Mouse (Mus musculus): ENCODE results near the gene Tuba3b. TPM values are rescaled to one million over a fixed set of nuclear protein-coding genes. Genes with fewer than 3 reads are reported as not detected.

Gene Tuba3b
- polyA plus RNA-seq, 1 experiment: not detected

DNA sequence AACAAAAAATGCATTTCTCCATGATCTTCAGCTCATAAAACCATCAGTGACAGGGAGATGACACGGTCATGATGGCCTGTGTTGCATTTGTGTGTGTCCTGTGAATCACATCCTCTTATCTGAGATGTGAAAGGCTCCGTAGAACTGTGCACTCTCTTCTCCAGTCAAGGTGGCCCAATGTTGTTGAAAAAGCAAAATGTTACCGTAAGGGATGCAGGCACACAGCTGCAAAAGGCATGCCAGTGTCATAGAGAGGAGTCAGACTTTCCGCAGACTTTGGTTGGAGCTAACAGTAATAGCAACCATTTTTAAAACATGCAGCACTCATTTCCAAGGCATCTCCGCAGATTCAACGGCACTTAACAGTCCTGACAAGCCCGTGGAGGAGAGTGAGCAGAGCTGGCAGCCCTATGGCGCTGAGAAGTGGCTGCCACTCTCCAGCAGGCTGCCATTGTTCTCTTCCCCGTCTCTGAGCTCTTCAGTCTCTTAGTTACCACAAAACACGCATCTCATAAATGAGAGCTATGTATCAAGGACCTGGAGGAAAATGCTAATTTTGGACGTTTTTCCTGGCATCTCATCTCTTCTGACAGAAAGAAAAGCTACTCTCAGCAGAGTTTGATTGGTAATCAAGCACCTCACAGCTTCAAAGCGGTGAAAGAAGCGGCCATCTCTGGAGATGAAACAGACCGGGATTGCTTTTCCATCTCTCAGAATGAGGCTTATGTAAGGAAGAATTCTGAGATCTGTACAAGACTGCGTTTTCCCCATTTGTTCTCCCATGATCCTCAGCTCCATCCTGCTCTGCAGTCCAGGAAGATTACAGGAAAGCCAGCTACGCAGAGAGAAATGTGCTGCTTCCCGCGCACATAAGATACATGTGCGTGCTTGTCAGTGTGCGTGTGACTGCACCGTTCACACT is 30.2 kb upstream of the Tuba3b start:
- TF ChIP-seq POLR2A (IDR thresholded peaks at IDR 0.05; ENCODE audit: extremely low read depth, insufficient read depth, low read length): no peak
- no peak for TF ChIP-seq CTCF (IDR thresholded peaks at IDR 0.05; ENCODE audit: extremely low read depth, insufficient read depth, low read length)
- no peak overlapping the region for H3K27ac ChIP-seq (ENCODE audit: insufficient read depth, low read length)
- no peaks in the 10 kb centered on the region; the same call in 1 of the 2 replicates for H3K4me1 ChIP-seq (ENCODE audit: control insufficient read depth, insufficient read depth, low read length)
- H3K4me3 ChIP-seq (ENCODE audit: insufficient read depth, low read length): no peak overlapping the region

- TF ChIP-seq CTCF (IDR thresholded peaks at IDR 0.05; ENCODE audit: extremely low read depth, insufficient read depth, low read length): no peak
- TF ChIP-seq POLR2A (IDR thresholded peaks at IDR 0.05; ENCODE audit: extremely low read depth, insufficient read depth, low read length): no peak
- no peak overlapping the region for H3K4me3 ChIP-seq (ENCODE audit: insufficient read depth, low read length)
- no peak overlapping the region for H3K27ac ChIP-seq (ENCODE audit: insufficient read depth, low read length)
- no peaks in the 10 kb centered on the region; the same call in 1 of the 2 replicates for H3K4me1 ChIP-seq (ENCODE audit: control insufficient read depth, insufficient read depth, low read length)
Measured at GRCm38 (mm10) chr6:145590501-145591293, 24.9 kb upstream of the Tuba3b start.

- TF ChIP-seq POLR2A (IDR thresholded peaks at IDR 0.05; ENCODE audit: extremely low read depth, insufficient read depth, low read length): no peak
- TF ChIP-seq CTCF (IDR thresholded peaks at IDR 0.05; ENCODE audit: extremely low read depth, insufficient read depth, low read length): no peak
- Histone ChIP-seq H3K4me3 (ENCODE audit: insufficient read depth, low read length) (no peak overlapping the region), H3K27ac (ENCODE audit: insufficient read depth, low read length) (no peak overlapping the region), H3K4me1 (ENCODE audit: control insufficient read depth, insufficient read depth, low read length) (no peaks in the 10 kb centered on the region; the same call in 1 of the 2 replicates)
Measured at GRCm38 (mm10) chr6:145591578-145591977, 24.0 kb upstream of the Tuba3b start.

DNA sequence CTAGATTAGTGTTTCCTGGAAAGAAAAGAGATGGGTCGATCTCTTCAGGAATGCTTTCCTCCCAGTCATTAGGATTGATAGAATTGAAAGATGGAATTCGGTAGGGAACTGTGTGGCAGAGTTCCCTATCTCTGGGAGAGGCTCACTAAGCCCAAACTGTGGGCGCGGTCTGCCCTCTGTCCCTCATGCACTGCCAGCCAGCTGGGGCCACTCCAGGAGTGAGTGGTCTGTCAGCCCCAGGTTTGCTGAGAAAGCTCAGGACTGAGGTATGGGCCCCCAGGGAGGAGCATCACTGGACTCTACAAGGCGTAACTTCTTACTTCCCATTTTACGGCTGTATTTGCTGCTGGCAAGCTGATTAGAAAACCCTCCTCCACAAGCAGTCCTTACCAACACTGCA is 23.5 kb upstream of the Tuba3b start:
- TF ChIP-seq POLR2A (IDR thresholded peaks at IDR 0.05; ENCODE audit: extremely low read depth, insufficient read depth, low read length) (no peak), CTCF (IDR thresholded peaks at IDR 0.05; ENCODE audit: extremely low read depth, insufficient read depth, low read length) (no peak)
- Histone ChIP-seq H3K27ac (ENCODE audit: insufficient read depth, low read length) (no peak overlapping the region), H3K4me3 (ENCODE audit: insufficient read depth, low read length) (no peak overlapping the region), H3K4me1 (ENCODE audit: control insufficient read depth, insufficient read depth, low read length) (no peaks in the 10 kb centered on the region)

- Histone ChIP-seq H3K27ac (ENCODE audit: insufficient read depth, low read length) (no peak overlapping the region), H3K4me1 (ENCODE audit: control insufficient read depth, insufficient read depth, low read length) (no peaks in the 10 kb centered on the region), H3K4me3 (ENCODE audit: insufficient read depth, low read length) (no peak overlapping the region)
- TF ChIP-seq CTCF (IDR thresholded peaks at IDR 0.05; ENCODE audit: extremely low read depth, insufficient read depth, low read length): no peak
- TF ChIP-seq POLR2A (IDR thresholded peaks at IDR 0.05; ENCODE audit: extremely low read depth, insufficient read depth, low read length): no peak
Measured at GRCm38 (mm10) chr6:145592531-145592998, 23.0 kb upstream of the Tuba3b start.

DNA sequence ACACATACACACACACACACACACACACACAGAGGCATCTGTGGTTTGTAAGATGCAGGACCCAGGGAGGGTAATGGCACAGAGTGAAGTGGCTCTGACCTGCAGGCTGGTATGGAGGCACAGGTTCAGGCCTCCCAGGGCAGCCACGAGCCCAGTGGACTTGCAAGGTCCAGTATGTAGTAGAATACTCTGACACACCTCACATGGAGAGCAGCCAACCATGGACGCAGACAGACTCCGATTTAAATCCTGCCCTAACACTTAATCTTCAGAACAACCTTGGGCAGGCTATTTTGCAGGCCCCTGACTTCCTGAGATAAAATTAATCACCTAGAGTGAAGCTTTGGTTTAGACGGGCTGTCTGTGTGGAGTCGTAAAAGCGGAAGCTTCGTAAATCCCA is 21.6 kb upstream of the Tuba3b start:
- no peak overlapping the region for H3K27ac ChIP-seq (ENCODE audit: insufficient read depth, low read length)
- TF ChIP-seq CTCF (IDR thresholded peaks at IDR 0.05; ENCODE audit: extremely low read depth, insufficient read depth, low read length): no peak

GRCm38 (mm10) chr6:145595905-145596304 is 19.7 kb upstream of the Tuba3b start:
- no peaks in the 10 kb centered on the region for H3K4me1 ChIP-seq (ENCODE audit: control insufficient read depth, insufficient read depth, low read length)
- H3K27ac ChIP-seq (ENCODE audit: insufficient read depth, low read length): no peak overlapping the region
- no peak overlapping the region for H3K4me3 ChIP-seq (ENCODE audit: insufficient read depth, low read length)
- no peak for TF ChIP-seq CTCF (IDR thresholded peaks at IDR 0.05; ENCODE audit: extremely low read depth, insufficient read depth, low read length)
- no peak for TF ChIP-seq POLR2A (IDR thresholded peaks at IDR 0.05; ENCODE audit: extremely low read depth, insufficient read depth, low read length)

More for the DNA sequence above, 21.6 kb upstream of the Tuba3b start:
- Histone ChIP-seq H3K4me1 (ENCODE audit: control insufficient read depth, insufficient read depth, low read length) (no peaks in the 10 kb centered on the region), H3K4me3 (ENCODE audit: insufficient read depth, low read length) (no peak overlapping the region)

GRCm38 (mm10) chr6:145598794-145599555 is 16.6 kb upstream of the Tuba3b start:
- no peak overlapping the region for H3K27ac ChIP-seq (ENCODE audit: insufficient read depth, low read length)
- H3K4me1 ChIP-seq (ENCODE audit: control insufficient read depth, insufficient read depth, low read length): no peaks in the 10 kb centered on the region
- H3K4me3 ChIP-seq (ENCODE audit: insufficient read depth, low read length): no peak overlapping the region
- TF ChIP-seq CTCF (IDR thresholded peaks at IDR 0.05; ENCODE audit: extremely low read depth, insufficient read depth, low read length): no peak
- TF ChIP-seq POLR2A (IDR thresholded peaks at IDR 0.05; ENCODE audit: extremely low read depth, insufficient read depth, low read length): no peak

DNA sequence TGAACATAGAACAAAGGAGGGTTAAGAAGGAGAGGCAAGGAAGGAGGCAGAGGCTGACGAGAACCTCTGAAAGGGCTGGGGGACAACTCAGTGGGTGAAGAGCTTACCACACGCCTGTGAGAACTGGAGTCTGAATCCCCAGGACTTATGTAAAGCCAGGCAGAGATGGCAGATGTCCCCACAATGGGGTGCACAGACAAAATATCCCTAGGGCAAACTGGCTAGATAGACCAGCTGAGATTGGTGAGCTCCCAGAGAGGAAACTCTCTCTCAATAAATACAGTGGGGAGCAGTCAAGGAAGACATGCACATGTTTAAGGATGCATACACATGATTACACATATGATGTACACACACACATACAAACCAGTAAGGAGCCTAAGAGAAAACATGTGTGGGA is 11.4 kb upstream of the Tuba3b start:
- TF ChIP-seq POLR2A (IDR thresholded peaks at IDR 0.05; ENCODE audit: extremely low read depth, insufficient read depth, low read length) (no peak), CTCF (IDR thresholded peaks at IDR 0.05; ENCODE audit: extremely low read depth, insufficient read depth, low read length) (no peak)
- no peak overlapping the region for H3K4me3 ChIP-seq (ENCODE audit: insufficient read depth, low read length)
- no peak overlapping the region for H3K27ac ChIP-seq (ENCODE audit: insufficient read depth, low read length)
- H3K4me1 ChIP-seq (ENCODE audit: control insufficient read depth, insufficient read depth, low read length): no peaks in the 10 kb centered on the region
